Mouse (Mus musculus): ENCODE results near the gene Klf7. TPM values are rescaled to one million over a fixed set of nuclear protein-coding genes. Genes with fewer than 3 reads are reported as not detected.

Klf7 gene
- polyA plus RNA-seq, 1 experiment: 19.7 TPM

GRCm38 (mm10) chr1:64098800-64099199, 23.3 kb downstream of the Klf7 start:
- Histone ChIP-seq H3K4me3 (replicated peaks; ENCODE audit: insufficient read depth, low read depth, low read length) (no peak overlapping the region), H3K4me1 (ENCODE audit: control insufficient read depth, insufficient read depth, low read length) (peaks cover 18% of the 10 kb centered on the region), H3K27ac (ENCODE audit: insufficient read depth, low read length) (0 out of 2 replicates have a peak overlapping the region, but pooled peaks have one; percentile 7), H3K27me3 (ENCODE audit: control insufficient read depth, insufficient read depth, low read length) (no peaks in the 10 kb centered on the region)
- no peak for DNase-seq
- WGBS: 55% methylated on average over 4 of the region's 4 CpGs
- TF ChIP-seq CTCF (IDR thresholded peaks at IDR 0.05; ENCODE audit: borderline replicate concordance, insufficient read depth, low read depth, low read length): no peak
- no peak for TF ChIP-seq POLR2A (IDR thresholded peaks at IDR 0.05; ENCODE audit: borderline replicate concordance, insufficient read depth, low read length)

GRCm38 (mm10) chr1:64097640-64098287, 24.3 kb downstream of the Klf7 start:
- Histone ChIP-seq H3K27me3 (ENCODE audit: control insufficient read depth, insufficient read depth, low read length) (no peaks in the 10 kb centered on the region), H3K4me1 (ENCODE audit: control insufficient read depth, insufficient read depth, low read length) (peaks cover 18% of the 10 kb centered on the region), H3K4me3 (replicated peaks; ENCODE audit: insufficient read depth, low read depth, low read length) (no peak overlapping the region), H3K27ac (ENCODE audit: insufficient read depth, low read length) (peak overlapping the region; percentile 10)
- TF ChIP-seq CTCF (IDR thresholded peaks at IDR 0.05; ENCODE audit: borderline replicate concordance, insufficient read depth, low read depth, low read length) (no peak), POLR2A (IDR thresholded peaks at IDR 0.05; ENCODE audit: borderline replicate concordance, insufficient read depth, low read length) (no peak)
- WGBS: 60% methylated on average over 6 of the region's 6 CpGs
- DNase-seq: no peak

- Histone ChIP-seq H3K4me1 (ENCODE audit: control insufficient read depth, insufficient read depth, low read length) (peaks cover 30% of the 10 kb centered on the region), H3K27me3 (ENCODE audit: control insufficient read depth, insufficient read depth, low read length) (no peaks in the 10 kb centered on the region), H3K4me3 (replicated peaks; ENCODE audit: insufficient read depth, low read depth, low read length) (no peak overlapping the region), H3K27ac (ENCODE audit: insufficient read depth, low read length) (no peak overlapping the region)
- TF ChIP-seq POLR2A (IDR thresholded peaks at IDR 0.05; ENCODE audit: borderline replicate concordance, insufficient read depth, low read length): no peak
- no peak for TF ChIP-seq CTCF (IDR thresholded peaks at IDR 0.05; ENCODE audit: borderline replicate concordance, insufficient read depth, low read depth, low read length)
- DNase-seq: no peak
- 85% methylated on average over 5 of the region's 5 CpGs for WGBS
These were observed 29.1 kb downstream of the Klf7 start for GRCm38 (mm10) chr1:64093018-64093417.

GRCm38 (mm10) chr1:64091591-64091990, 30.5 kb downstream of the Klf7 start:
- DNase-seq: no peak
- WGBS: 82% methylated on average over 9 of the region's 9 CpGs
- TF ChIP-seq POLR2A (IDR thresholded peaks at IDR 0.05; ENCODE audit: borderline replicate concordance, insufficient read depth, low read length) (no peak), CTCF (IDR thresholded peaks at IDR 0.05; ENCODE audit: borderline replicate concordance, insufficient read depth, low read depth, low read length) (no peak)
- no peak overlapping the region for H3K4me3 ChIP-seq (replicated peaks; ENCODE audit: insufficient read depth, low read depth, low read length)
- peaks cover 28% of the 10 kb centered on the region for H3K4me1 ChIP-seq (ENCODE audit: control insufficient read depth, insufficient read depth, low read length)
- 0 out of 2 replicates have a peak overlapping the region, but pooled peaks have one; percentile 27 for H3K27ac ChIP-seq (ENCODE audit: insufficient read depth, low read length)
- no peaks in the 10 kb centered on the region for H3K27me3 ChIP-seq (ENCODE audit: control insufficient read depth, insufficient read depth, low read length)

- TF ChIP-seq POLR2A (IDR thresholded peaks at IDR 0.05; ENCODE audit: borderline replicate concordance, insufficient read depth, low read length) (no peak), CTCF (IDR thresholded peaks at IDR 0.05; ENCODE audit: borderline replicate concordance, insufficient read depth, low read depth, low read length) (no peak)
- WGBS: 89% methylated on average over 5 of the region's 5 CpGs
- Histone ChIP-seq H3K27ac (ENCODE audit: insufficient read depth, low read length) (peak overlapping the region; percentile 24), H3K4me3 (replicated peaks; ENCODE audit: insufficient read depth, low read depth, low read length) (no peak overlapping the region), H3K4me1 (ENCODE audit: control insufficient read depth, insufficient read depth, low read length) (peaks cover 32% of the 10 kb centered on the region), H3K27me3 (ENCODE audit: control insufficient read depth, insufficient read depth, low read length) (no peaks in the 10 kb centered on the region)
- DNase-seq: no peak
These were observed 31.5 kb downstream of the Klf7 start for GRCm38 (mm10) chr1:64090566-64090965.

GRCm38 (mm10) chr1:64089691-64090090, 32.4 kb downstream of the Klf7 start:
- no peak overlapping the region for H3K4me3 ChIP-seq (replicated peaks; ENCODE audit: insufficient read depth, low read depth, low read length)
- peaks cover 38% of the 10 kb centered on the region for H3K4me1 ChIP-seq (ENCODE audit: control insufficient read depth, insufficient read depth, low read length)
- no peaks in the 10 kb centered on the region for H3K27me3 ChIP-seq (ENCODE audit: control insufficient read depth, insufficient read depth, low read length)
- peak overlapping the region; percentile 68; the same call in 1 of the 2 replicates for H3K27ac ChIP-seq (ENCODE audit: insufficient read depth, low read length)
- TF ChIP-seq CTCF (IDR thresholded peaks at IDR 0.05; ENCODE audit: borderline replicate concordance, insufficient read depth, low read depth, low read length) (no peak), POLR2A (IDR thresholded peaks at IDR 0.05; ENCODE audit: borderline replicate concordance, insufficient read depth, low read length) (no peak)
- DNase-seq: no peak
- WGBS: 41% methylated on average over 1 of the region's 1 CpGs

GRCm38 (mm10) chr1:64088604-64089320, 33.3 kb downstream of the Klf7 start:
- no peaks in the 10 kb centered on the region for H3K27me3 ChIP-seq (ENCODE audit: control insufficient read depth, insufficient read depth, low read length)
- WGBS: 51% methylated on average over 12 of the region's 12 CpGs
- TF ChIP-seq CTCF (IDR thresholded peaks at IDR 0.05; ENCODE audit: borderline replicate concordance, insufficient read depth, low read depth, low read length): no peak
- no peak for TF ChIP-seq POLR2A (IDR thresholded peaks at IDR 0.05; ENCODE audit: borderline replicate concordance, insufficient read depth, low read length)
- DNase-seq: peak in 1 of 2 experiments; percentile 34
- peaks cover 45% of the 10 kb centered on the region for H3K4me1 ChIP-seq (ENCODE audit: control insufficient read depth, insufficient read depth, low read length)
- peak overlapping the region; percentile 47 for H3K4me3 ChIP-seq (replicated peaks; ENCODE audit: insufficient read depth, low read depth, low read length)
- peak overlapping the region; percentile 99 for H3K27ac ChIP-seq (ENCODE audit: insufficient read depth, low read length)

Data from cerebellum, adult 2 months (tissue).